Mouse (Mus musculus) cerebellum, adult 2 months (tissue): ENCODE results near the gene Aoah.

Source experiments
- CTCF ChIP-seq: fragments of 200-500 bp; IDR thresholded peaks from 2 replicates; pipeline ENCODE4 v1.5.1; 2011; ENCODE audit warnings: low read depth, mild to moderate bottlenecking, control low read depth, low read length, moderate library complexity, borderline replicate concordance; ENCODE audit not compliant: insufficient read depth
- POLR2A ChIP-seq: fragments of 200-500 bp; IDR thresholded peaks from 2 replicates; pipeline ENCODE4 v1.6.1; 2011; ENCODE audit warnings: low read length, control low read depth, borderline replicate concordance; ENCODE audit not compliant: insufficient read depth

GRCm38 (mm10) chr13:20920401-20920800, 126.5 kb downstream of the Aoah start:
- TF ChIP-seq POLR2A: no peak
- TF ChIP-seq CTCF: no peak
